ENCODE assay signal across 8 mouse cellular contexts in genomic region chr1:74544184-74544583, GRCm38 (mm10). TPM values are rescaled to one million over a fixed set of nuclear protein-coding genes. Genes with fewer than 3 reads are reported as not detected.
DNase-seq lines count a peak whose midpoint lies in the region; ATAC-seq lines count a peak whose summit lies in the region.

Gene Usp37 (minus strand): TSS chr1:74544284.

- H3K4me2 ChIP-seq in kidney, embryonic 16.5 days (replicated peaks; ENCODE audit: low read depth, low read length) = peak within 1 kb of the TSS; percentile 30
- H3K4me2 ChIP-seq in limb, embryonic 15.5 days = no peak within 1 kb of the TSS

- 84% methylated on average over 4 of the region's 4 CpGs for WGBS in kidney, embryonic 16.5 days
- WGBS in limb, embryonic 15.5 days = 79% methylated on average over 4 of the region's 4 CpGs

- H3K36me3 ChIP-seq in kidney, embryonic 16.5 days (ENCODE audit: insufficient read depth, low read length) = no peaks in the 10 kb centered on the region
- no peaks in the 10 kb centered on the region for H3K36me3 ChIP-seq in limb, embryonic 15.5 days

- no peak within 1 kb of the TSS for H3K9ac ChIP-seq in kidney, embryonic 16.5 days (replicated peaks; ENCODE audit: low read length)
- H3K9ac ChIP-seq in limb, embryonic 15.5 days = no peak within 1 kb of the TSS

- H3K27ac ChIP-seq in kidney, embryonic 16.5 days (ENCODE audit: low read length) = no peak within 1 kb of the TSS
- no peak within 1 kb of the TSS for H3K27ac ChIP-seq in limb, embryonic 15.5 days

- no peak within 1 kb of the TSS for H3K4me3 ChIP-seq in kidney, embryonic 16.5 days (ENCODE audit: low read length)
- H3K4me3 ChIP-seq in limb, embryonic 15.5 days = no peak within 1 kb of the TSS

- H3K9me3 ChIP-seq in kidney, embryonic 16.5 days (ENCODE audit: low read length) = no peaks in the 10 kb centered on the region
- no peaks in the 10 kb centered on the region for H3K9me3 ChIP-seq in limb, embryonic 15.5 days

- no peak for DNase-seq in kidney, adult 9 months
- DNase-seq in adrenal gland, postnatal 25 days = no peak
- no peak for DNase-seq in heart, postnatal 14 days
- DNase-seq in frontal cortex, postnatal 36 days (ENCODE audit: low spot score in 2 of 2) = no peak
- DNase-seq in gastrocnemius, postnatal 10 days = no peak
- DNase-seq in kidney, postnatal 36 days = no peak

- no peaks in the 10 kb centered on the region for H3K27me3 ChIP-seq in kidney, embryonic 16.5 days (ENCODE audit: insufficient read depth, low read length)
- no peaks in the 10 kb centered on the region for H3K27me3 ChIP-seq in limb, embryonic 15.5 days

- ATAC-seq in kidney, embryonic 16.5 days (ENCODE audit: low FRiP score, low TSS enrichment) = no peak
- ATAC-seq in limb, embryonic 15.5 days (ENCODE audit: insufficient number of reproducible peaks, low FRiP score, low TSS enrichment, low read depth) = no peak

- intact Hi-C loops in heart, postnatal 14 days (cut with DNase I) = no loop called here

- H3K4me1 ChIP-seq in kidney, embryonic 16.5 days (ENCODE audit: insufficient read depth, low read length) = peaks cover 7% of the 10 kb centered on the region; the same call in 1 of the 2 replicates
- peaks cover 5% of the 10 kb centered on the region; the same call in 1 of the 2 replicates for H3K4me1 ChIP-seq in limb, embryonic 15.5 days

RNA-seq across cellular contexts. Expression of gene Usp37, which starts in this region (rescaled TPM):
- polyA plus RNA-seq in kidney, embryonic 16.5 days (2015; fragmentation: Nextera tagmentation; extraction: Ambion mirVana) = 31.5 and 36.5 TPM in 2 replicates
- 16.5 and 25.3 TPM in 2 replicates for total RNA-seq in adrenal gland, postnatal 25 days (2021)
- 10 to 100 TPM; 10.8 to 12.4 TPM for total RNA-seq in heart, postnatal 14 days (2021)
- 26.3 and 30.5 TPM in 2 replicates for polyA plus RNA-seq in limb, embryonic 15.5 days (2015; fragmentation: Nextera tagmentation; extraction: Ambion mirVana)
- 10 to 100 TPM in 1 of 2 experiments, 1 to 10 TPM in 1; 9.0 to 14.0 TPM for total RNA-seq in gastrocnemius, postnatal 10 days (2021)
